Mouse (Mus musculus) layer of hippocampus, adult 11-12 months (tissue): ENCODE measurements around the gene Stk11.

Source experiments
- DNase-seq: peaks from one replicate; pipeline ENCODE4 v3.0.0; 2022; ENCODE audit warnings: low spot score

Stk11 gene

GRCm38 (mm10) chr10:80115290-80115943, at the start of gene Stk11:
TSS of gene Stk11 (plus strand) at chr10:80115803.
- DNase-seq, result peak; percentile 100

- DNase-seq, result no peak
Observed at GRCm38 (mm10) chr10:80069251-80069650, 46.4 kb upstream of the Stk11 start.

- DNase-seq, result no peak
Observed at GRCm38 (mm10) chr10:80069948-80070450, 45.6 kb upstream of the Stk11 start.

- peak; percentile 88 for DNase-seq
Observed at GRCm38 (mm10) chr10:80070837-80071515, 44.6 kb upstream of the Stk11 start.

- DNase-seq, result no peak
Observed at GRCm38 (mm10) chr10:80071516-80071900, 44.1 kb upstream of the Stk11 start.

- DNase-seq, result no peak
Observed at GRCm38 (mm10) chr10:80072623-80073489, 42.7 kb upstream of the Stk11 start.

- DNase-seq, result peak; percentile 78
Observed at GRCm38 (mm10) chr10:80074813-80075601, 40.6 kb upstream of the Stk11 start.

GRCm38 (mm10) chr10:80075924-80076323, 39.7 kb upstream of the Stk11 start:
- DNase-seq, result no peak

- DNase-seq, result no peak
Observed at GRCm38 (mm10) chr10:80076386-80076785, 39.2 kb upstream of the Stk11 start.

GRCm38 (mm10) chr10:80077312-80077711, 38.3 kb upstream of the Stk11 start:
- no peak for DNase-seq

- no peak for DNase-seq
Observed at GRCm38 (mm10) chr10:80078366-80078765, 37.2 kb upstream of the Stk11 start.

GRCm38 (mm10) chr10:80080396-80081070, 35.1 kb upstream of the Stk11 start:
- DNase-seq, result no peak

- DNase-seq, result no peak
Observed at GRCm38 (mm10) chr10:80081075-80081474, 34.5 kb upstream of the Stk11 start.

- DNase-seq, result no peak
Observed at GRCm38 (mm10) chr10:80084817-80085487, 30.7 kb upstream of the Stk11 start.

GRCm38 (mm10) chr10:80086847-80087246, 28.8 kb upstream of the Stk11 start:
- DNase-seq, result peak; percentile 38

- no peak for DNase-seq
Observed at GRCm38 (mm10) chr10:80087483-80087882, 28.1 kb upstream of the Stk11 start.

- DNase-seq, result no peak
Observed at GRCm38 (mm10) chr10:80089146-80089545, 26.5 kb upstream of the Stk11 start.

GRCm38 (mm10) chr10:80091527-80091926, 24.1 kb upstream of the Stk11 start:
- no peak for DNase-seq

GRCm38 (mm10) chr10:80092690-80093089, 22.9 kb upstream of the Stk11 start:
- DNase-seq, result no peak

GRCm38 (mm10) chr10:80094085-80094484, 21.5 kb upstream of the Stk11 start:
- no peak for DNase-seq

GRCm38 (mm10) chr10:80094684-80095083, 20.9 kb upstream of the Stk11 start:
- no peak for DNase-seq
